In genomic region chr17:47394223-47394869, GRCm38 (mm10) we compare ENCODE assay signal across 7 mouse cellular contexts. TPM values are rescaled to one million over a fixed set of nuclear protein-coding genes. Genes with fewer than 3 reads are reported as not detected.
DNase-seq lines count a peak whose midpoint lies in the region; ATAC-seq lines count a peak whose summit lies in the region.

No protein-coding gene starts in this region.

- no peak for ATAC-seq in heart, embryonic 11.5 days (replicated peaks; ENCODE audit: insufficient number of reproducible peaks, low FRiP score, low TSS enrichment)
- ATAC-seq in kidney, embryonic 15.5 days (replicated peaks; ENCODE audit: low FRiP score) = peak; percentile 17
- peak; percentile 48 for ATAC-seq in megakaryocyte progenitor cell, adult 5-6 weeks (replicated peaks; ENCODE audit: poor library complexity)

- no peaks in the 10 kb centered on the region for H3K9me3 ChIP-seq in heart, embryonic 11.5 days (replicated peaks; ENCODE audit: control insufficient read depth, low read length)
- no peaks in the 10 kb centered on the region; the same call in 1 of the 2 replicates for H3K9me3 ChIP-seq in kidney, embryonic 15.5 days (replicated peaks)

- peak overlapping the region; percentile 34 for H3K4me3 ChIP-seq in heart, embryonic 11.5 days (ENCODE audit: low read depth, low read length)
- peak overlapping the region; percentile 34 for H3K4me3 ChIP-seq in kidney, embryonic 15.5 days (replicated peaks)

- 19% methylated on average over 24 of the region's 24 CpGs for WGBS in heart, embryonic 11.5 days (ENCODE audit: insufficient replicate concordance)
- 15% methylated on average over 23 of the region's 24 CpGs for WGBS in kidney, embryonic 15.5 days

- H3K9ac ChIP-seq in heart, embryonic 11.5 days (ENCODE audit: low read depth, low read length) = peak overlapping the region; percentile 44; the same call in 1 of the 2 replicates
- 0 out of 2 replicates have a peak overlapping the region, but pooled peaks have one; percentile 7 for H3K9ac ChIP-seq in kidney, embryonic 15.5 days

- H3K27ac ChIP-seq in heart, embryonic 11.5 days (ENCODE audit: low read depth, low read length) = no peak overlapping the region
- H3K27ac ChIP-seq in kidney, embryonic 15.5 days = no peak overlapping the region

- H3K4me1 ChIP-seq in heart, embryonic 11.5 days (ENCODE audit: control insufficient read depth, insufficient read depth, low read length) = peaks cover 7% of the 10 kb centered on the region; the same call in 1 of the 2 replicates
- peaks cover 17% of the 10 kb centered on the region for H3K4me1 ChIP-seq in kidney, embryonic 15.5 days

- no peaks in the 10 kb centered on the region for H3K36me3 ChIP-seq in heart, embryonic 11.5 days (ENCODE audit: control insufficient read depth, insufficient read depth, low read length)
- H3K36me3 ChIP-seq in kidney, embryonic 15.5 days = no peaks in the 10 kb centered on the region

- H3K4me2 ChIP-seq in heart, embryonic 11.5 days = peak overlapping the region; percentile 65
- peak overlapping the region; percentile 59 for H3K4me2 ChIP-seq in kidney, embryonic 15.5 days

- peaks cover 28% of the 10 kb centered on the region for H3K27me3 ChIP-seq in heart, embryonic 11.5 days (ENCODE audit: control insufficient read depth, insufficient read depth, low read length)
- H3K27me3 ChIP-seq in kidney, embryonic 15.5 days = peaks cover 24% of the 10 kb centered on the region

- DNase-seq in urinary bladder, postnatal 14 days (ENCODE audit: low spot score) = peak; percentile 17
- no peak for DNase-seq in urinary bladder, postnatal 10 days (ENCODE audit: low spot score)
- DNase-seq in thymus, postnatal 25 days = peak; percentile 9
- DNase-seq in ovary, postnatal 14 days (ENCODE audit: low spot score) = no peak

RNA-seq across cellular contexts. Expression of gene Guca1a, which starts 6.0 kb away (rescaled TPM):
- polyA plus RNA-seq in heart, embryonic 11.5 days (2014; fragmentation: Nextera tagmentation; extraction: Ambion mirVana) = 3.3 and 4.3 TPM in 2 replicates
- polyA plus RNA-seq in kidney, embryonic 15.5 days (2015; fragmentation: Nextera tagmentation; extraction: Ambion mirVana) = 1.6 and 2.6 TPM in 2 replicates
- 8.2 and 8.7 TPM in 2 replicates for total RNA-seq in megakaryocyte progenitor cell, adult 5-6 weeks (2015)
- 0.68 and 2.8 TPM in 2 replicates for total RNA-seq in megakaryocyte progenitor cell, adult 5-6 weeks (2017)

RNA-seq across cellular contexts. Expression of gene Guca1b, which starts 9.2 kb away (rescaled TPM):
- polyA plus RNA-seq in heart, embryonic 11.5 days (2014; fragmentation: Nextera tagmentation; extraction: Ambion mirVana) = 1.2 and 2.5 TPM in 2 replicates
- 1.9 and 2.3 TPM in 2 replicates for polyA plus RNA-seq in kidney, embryonic 15.5 days (2015; fragmentation: Nextera tagmentation; extraction: Ambion mirVana)
- 0.32 and 0.86 TPM in 2 replicates for total RNA-seq in megakaryocyte progenitor cell, adult 5-6 weeks (2015)
- total RNA-seq in megakaryocyte progenitor cell, adult 5-6 weeks (2017) = 0.37 and 0.81 TPM in 2 replicates

RNA-seq across cellular contexts. Expression of gene Mrps10, which starts 25.7 kb away (rescaled TPM):
- polyA plus RNA-seq in heart, embryonic 11.5 days (2014; fragmentation: Nextera tagmentation; extraction: Ambion mirVana) = 74.8 and 78.7 TPM in 2 replicates
- polyA plus RNA-seq in kidney, embryonic 15.5 days (2015; fragmentation: Nextera tagmentation; extraction: Ambion mirVana) = 80.3 and 83.1 TPM in 2 replicates
- 71.3 and 89.1 TPM in 2 replicates for total RNA-seq in megakaryocyte progenitor cell, adult 5-6 weeks (2015)
- 53.6 and 69.9 TPM in 2 replicates for total RNA-seq in megakaryocyte progenitor cell, adult 5-6 weeks (2017)

RNA-seq across cellular contexts. Expression of gene AI661453, which starts 42.1 kb away (rescaled TPM):
- polyA plus RNA-seq in heart, embryonic 11.5 days (2014; fragmentation: Nextera tagmentation; extraction: Ambion mirVana) = 1.2 and 1.6 TPM in 2 replicates
- polyA plus RNA-seq in kidney, embryonic 15.5 days (2015; fragmentation: Nextera tagmentation; extraction: Ambion mirVana) = 1.7 and 2.1 TPM in 2 replicates
- 1.6 and 2.3 TPM in 2 replicates for total RNA-seq in megakaryocyte progenitor cell, adult 5-6 weeks (2015)
- total RNA-seq in megakaryocyte progenitor cell, adult 5-6 weeks (2017) = 0.29 and 0.71 TPM in 2 replicates

RNA-seq across cellular contexts. Expression of gene 1700001C19Rik, which starts 42.8 kb away (rescaled TPM):
- polyA plus RNA-seq in heart, embryonic 11.5 days (2014; fragmentation: Nextera tagmentation; extraction: Ambion mirVana) = 1.2 and 2.2 TPM in 2 replicates
- 0.26 and 0.46 TPM in 2 replicates for polyA plus RNA-seq in kidney, embryonic 15.5 days (2015; fragmentation: Nextera tagmentation; extraction: Ambion mirVana)
- 0.12 and 0.27 TPM in 2 replicates for total RNA-seq in megakaryocyte progenitor cell, adult 5-6 weeks (2015)
- 0.33 and 0.95 TPM in 2 replicates for total RNA-seq in megakaryocyte progenitor cell, adult 5-6 weeks (2017)

Comparison
In these comparisons a context has a peak if more than half of its experiments do, and no peak if none do; other contexts are left out.
1. DNase-seq: peak in urinary bladder, postnatal 14 days (single experiment) and thymus, postnatal 25 days (single experiment); none in urinary bladder, postnatal 10 days (single experiment) and ovary, postnatal 14 days (single experiment).